Mouse (Mus musculus): ENCODE results near the gene 4930556J24Rik. TPM values are rescaled to one million over a fixed set of nuclear protein-coding genes. Genes with fewer than 3 reads are reported as not detected.
A peak's percentile ranks its signal among the peaks of the same experiment; 100 is the strongest.

The 4930556J24Rik gene
- polyA plus RNA-seq, 2 experiments: not detected

DNA sequence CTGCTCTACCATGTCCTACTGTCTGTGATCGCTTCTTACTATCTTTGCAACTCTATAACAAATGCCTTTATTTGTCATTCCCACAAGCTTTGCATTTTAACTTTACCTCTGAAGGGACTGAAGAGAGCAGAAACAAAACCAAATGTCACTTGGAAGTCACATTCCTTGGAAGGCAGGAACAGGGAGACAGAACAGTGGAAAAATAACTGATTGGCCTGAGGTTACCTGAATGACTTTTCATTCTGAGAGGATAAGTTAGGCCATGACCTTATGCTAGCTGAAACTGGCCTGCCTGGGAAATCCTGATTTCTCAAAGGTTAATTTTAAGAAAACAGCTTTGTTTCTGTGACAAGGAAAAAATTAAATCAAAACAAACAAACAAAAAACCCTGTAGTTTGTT is 80.6 kb downstream of the 4930556J24Rik start:
- Histone ChIP-seq H3K4me3 (replicated peaks; ENCODE audit: low read length) (no peak overlapping the region), H3K27ac (replicated peaks; ENCODE audit: low read depth, low read length) (no peak overlapping the region), H3K4me2 (replicated peaks; ENCODE audit: low read depth, low read length, severe bottlenecking) (no peak overlapping the region)

GRCm38 (mm10) chr11:3895458-3895857 is 81.1 kb downstream of the 4930556J24Rik start:
- Histone ChIP-seq H3K9me3 (ENCODE audit: control insufficient read depth, low read length) (no peaks in the 10 kb centered on the region), H3K4me2 (replicated peaks; ENCODE audit: low read depth, low read length, severe bottlenecking) (peak overlapping the region; percentile 92), H3K27me3 (ENCODE audit: control insufficient read depth, insufficient read depth, low read length) (no peaks in the 10 kb centered on the region), H3K4me3 (replicated peaks; ENCODE audit: low read length) (peak overlapping the region; percentile 53), H3K9ac (ENCODE audit: low read depth, low read length, severe bottlenecking) (peak overlapping the region; percentile 73), H3K4me1 (ENCODE audit: control insufficient read depth, insufficient read depth, low read length) (no peaks in the 10 kb centered on the region), H3K27ac (replicated peaks; ENCODE audit: low read depth, low read length) (peak overlapping the region; percentile 85), H3K36me3 (ENCODE audit: control insufficient read depth, insufficient read depth, low read length) (peaks cover 9% of the 10 kb centered on the region)
- no peak for ATAC-seq (ENCODE audit: low FRiP score, low read depth)
- TF ChIP-seq POLR2A (IDR thresholded peaks at IDR 0.05; ENCODE audit: borderline replicate concordance, extremely low read depth, insufficient read depth, insufficient read length): no peak
- WGBS: 2% methylated on average over 10 of the region's 10 CpGs
- DNase-seq (ENCODE audit: low spot score): peak; percentile 63

More for the DNA sequence above, 80.6 kb downstream of the 4930556J24Rik start:
- no peaks in the 10 kb centered on the region for H3K9me3 ChIP-seq (ENCODE audit: control insufficient read depth, low read length)
- 91% methylated on average over 1 of the region's 1 CpGs for WGBS
- DNase-seq (ENCODE audit: low spot score) (no peak), ATAC-seq (ENCODE audit: low FRiP score, low read depth) (no peak)
- no peaks in the 10 kb centered on the region for H3K27me3 ChIP-seq (ENCODE audit: control insufficient read depth, insufficient read depth, low read length)
- TF ChIP-seq POLR2A (IDR thresholded peaks at IDR 0.05; ENCODE audit: borderline replicate concordance, extremely low read depth, insufficient read depth, insufficient read length): no peak
- H3K9ac ChIP-seq (ENCODE audit: low read depth, low read length, severe bottlenecking): no peak overlapping the region
- peaks cover 9% of the 10 kb centered on the region for H3K36me3 ChIP-seq (ENCODE audit: control insufficient read depth, insufficient read depth, low read length)
- no peaks in the 10 kb centered on the region for H3K4me1 ChIP-seq (ENCODE audit: control insufficient read depth, insufficient read depth, low read length)

GRCm38 (mm10) chr11:3894406-3895281 is 81.9 kb downstream of the 4930556J24Rik start, which contains the start of the genes 4921536K21Rik and Dusp18:
TSS of gene 4921536K21Rik (minus strand) at chr11:3895098.
TSS of gene Dusp18 (plus strand) at chr11:3895240.
- Histone ChIP-seq H3K27me3 (ENCODE audit: control insufficient read depth, insufficient read depth, low read length) (no peaks in the 10 kb centered on the region), H3K9me3 (ENCODE audit: control insufficient read depth, low read length) (no peaks in the 10 kb centered on the region), H3K36me3 (ENCODE audit: control insufficient read depth, insufficient read depth, low read length) (peaks cover 9% of the 10 kb centered on the region), H3K9ac (ENCODE audit: low read depth, low read length, severe bottlenecking) (peak within 1 kb of the TSS; percentile 73), H3K4me2 (replicated peaks; ENCODE audit: low read depth, low read length, severe bottlenecking) (peak within 1 kb of the TSS; percentile 92), H3K27ac (replicated peaks; ENCODE audit: low read depth, low read length) (peak within 1 kb of the TSS; percentile 85), H3K4me1 (ENCODE audit: control insufficient read depth, insufficient read depth, low read length) (no peaks in the 10 kb centered on the region), H3K4me3 (replicated peaks; ENCODE audit: low read length) (peak within 1 kb of the TSS; percentile 53)
- DNase-seq (ENCODE audit: low spot score) (peak; percentile 93), ATAC-seq (ENCODE audit: low FRiP score, low read depth) (peak; percentile 98)
- 0 out of 2 replicates have a peak, but pooled peaks have one; percentile 27 for TF ChIP-seq POLR2A (IDR thresholded peaks at IDR 0.05; ENCODE audit: borderline replicate concordance, extremely low read depth, insufficient read depth, insufficient read length)
- 4% methylated on average over 46 of the region's 46 CpGs for WGBS

- no peak overlapping the region for H3K4me2 ChIP-seq (replicated peaks; ENCODE audit: low read depth, low read length, severe bottlenecking)
- WGBS: 80% methylated on average over 6 of the region's 6 CpGs
- no peak for TF ChIP-seq POLR2A (IDR thresholded peaks at IDR 0.05; ENCODE audit: borderline replicate concordance, extremely low read depth, insufficient read depth, insufficient read length)
These were observed 82.6 kb downstream of the 4930556J24Rik start for GRCm38 (mm10) chr11:3893970-3894369.

More at GRCm38 (mm10) chr11:3893970-3894369, 82.6 kb downstream of the 4930556J24Rik start:
- Histone ChIP-seq H3K27ac (replicated peaks; ENCODE audit: low read depth, low read length) (no peak overlapping the region), H3K4me3 (replicated peaks; ENCODE audit: low read length) (no peak overlapping the region; the same call in 1 of the 2 replicates), H3K27me3 (ENCODE audit: control insufficient read depth, insufficient read depth, low read length) (no peaks in the 10 kb centered on the region), H3K4me1 (ENCODE audit: control insufficient read depth, insufficient read depth, low read length) (no peaks in the 10 kb centered on the region), H3K9ac (ENCODE audit: low read depth, low read length, severe bottlenecking) (no peak overlapping the region), H3K36me3 (ENCODE audit: control insufficient read depth, insufficient read depth, low read length) (peaks cover 9% of the 10 kb centered on the region), H3K9me3 (ENCODE audit: control insufficient read depth, low read length) (no peaks in the 10 kb centered on the region)
- no peak for ATAC-seq (ENCODE audit: low FRiP score, low read depth)
- DNase-seq (ENCODE audit: low spot score): no peak

Other genes with a start within 250 kb of the 4930556J24Rik start
- gene Osbp2, start 112.9 kb downstream of the 4930556J24Rik start, polyA plus RNA-seq (2012; rRNA removed): 0.77 and 0.86 TPM in 2 replicates
- 1.3 and 1.5 TPM in 2 replicates for gene Osbp2, start 112.9 kb downstream of the 4930556J24Rik start, polyA plus RNA-seq (2014; fragmentation: Nextera tagmentation; extraction: Ambion mirVana)
- 0.23 and 0.31 TPM in 2 replicates for gene 4921536K21Rik, start 81.7 kb downstream of the 4930556J24Rik start, polyA plus RNA-seq (2012; rRNA removed)
- 0.10 TPM in 1 of 2 replicates, not detected in the other for gene 4921536K21Rik, start 81.7 kb downstream of the 4930556J24Rik start, polyA plus RNA-seq (2014; fragmentation: Nextera tagmentation; extraction: Ambion mirVana)
- 6.3 and 7.6 TPM in 2 replicates for gene Dusp18, start 81.5 kb downstream of the 4930556J24Rik start, polyA plus RNA-seq (2012; rRNA removed)
- 8.0 and 8.5 TPM in 2 replicates for gene Dusp18, start 81.5 kb downstream of the 4930556J24Rik start, polyA plus RNA-seq (2014; fragmentation: Nextera tagmentation; extraction: Ambion mirVana)
- 4.8 and 5.7 TPM in 2 replicates for gene Slc35e4, start 62.1 kb downstream of the 4930556J24Rik start, polyA plus RNA-seq (2012; rRNA removed)
- 3.7 and 4.6 TPM in 2 replicates for gene Slc35e4, start 62.1 kb downstream of the 4930556J24Rik start, polyA plus RNA-seq (2014; fragmentation: Nextera tagmentation; extraction: Ambion mirVana)
- gene Tcn2, start 44.6 kb downstream of the 4930556J24Rik start, polyA plus RNA-seq (2012; rRNA removed): 51.5 and 59.9 TPM in 2 replicates
- 51.7 and 54.3 TPM in 2 replicates for gene Tcn2, start 44.6 kb downstream of the 4930556J24Rik start, polyA plus RNA-seq (2014; fragmentation: Nextera tagmentation; extraction: Ambion mirVana)
- gene Pes1, start 12.8 kb downstream of the 4930556J24Rik start, polyA plus RNA-seq (2012; rRNA removed): 62.5 and 68.4 TPM in 2 replicates
- gene Pes1, start 12.8 kb downstream of the 4930556J24Rik start, polyA plus RNA-seq (2014; fragmentation: Nextera tagmentation; extraction: Ambion mirVana): 58.0 and 60.6 TPM in 2 replicates
- gene Gal3st1, start 6.9 kb upstream of the 4930556J24Rik start, polyA plus RNA-seq (2012; rRNA removed): 5.9 and 8.3 TPM in 2 replicates
- 3.1 TPM in 2 replicates for gene Gal3st1, start 6.9 kb upstream of the 4930556J24Rik start, polyA plus RNA-seq (2014; fragmentation: Nextera tagmentation; extraction: Ambion mirVana)
- 0.11 and 0.13 TPM in 2 replicates for gene Sec14l4, start 54.7 kb upstream of the 4930556J24Rik start, polyA plus RNA-seq (2012; rRNA removed)
- gene Sec14l4, start 54.7 kb upstream of the 4930556J24Rik start, polyA plus RNA-seq (2014; fragmentation: Nextera tagmentation; extraction: Ambion mirVana): 0.14 and 0.32 TPM in 2 replicates
- not detected in 2 replicates for gene Sec14l3, start 88.1 kb upstream of the 4930556J24Rik start, polyA plus RNA-seq (2012; rRNA removed)
- not detected in 2 replicates for gene Sec14l3, start 88.1 kb upstream of the 4930556J24Rik start, polyA plus RNA-seq (2014; fragmentation: Nextera tagmentation; extraction: Ambion mirVana)
- gene Mtfp1, start 118.7 kb upstream of the 4930556J24Rik start, polyA plus RNA-seq (2012; rRNA removed): 4.7 and 5.9 TPM in 2 replicates
- gene Mtfp1, start 118.7 kb upstream of the 4930556J24Rik start, polyA plus RNA-seq (2014; fragmentation: Nextera tagmentation; extraction: Ambion mirVana): 5.3 and 5.9 TPM in 2 replicates
- 5.1 and 5.8 TPM in 2 replicates for gene Sec14l2, start 146.6 kb upstream of the 4930556J24Rik start, polyA plus RNA-seq (2012; rRNA removed)
- 1.4 and 1.7 TPM in 2 replicates for gene Sec14l2, start 146.6 kb upstream of the 4930556J24Rik start, polyA plus RNA-seq (2014; fragmentation: Nextera tagmentation; extraction: Ambion mirVana)
- gene Rnf215, start 158.4 kb upstream of the 4930556J24Rik start, polyA plus RNA-seq (2012; rRNA removed): 57.1 and 62.6 TPM in 2 replicates
- gene Rnf215, start 158.4 kb upstream of the 4930556J24Rik start, polyA plus RNA-seq (2014; fragmentation: Nextera tagmentation; extraction: Ambion mirVana): 40.7 and 49.8 TPM in 2 replicates
- 26.1 and 28.4 TPM in 2 replicates for gene Ccdc157, start 183.5 kb upstream of the 4930556J24Rik start, polyA plus RNA-seq (2012; rRNA removed)
- gene Ccdc157, start 183.5 kb upstream of the 4930556J24Rik start, polyA plus RNA-seq (2014; fragmentation: Nextera tagmentation; extraction: Ambion mirVana): 6.6 and 7.6 TPM in 2 replicates
- gene Sf3a1, start 183.6 kb upstream of the 4930556J24Rik start, polyA plus RNA-seq (2012; rRNA removed): 67.5 and 73.4 TPM in 2 replicates
- gene Sf3a1, start 183.6 kb upstream of the 4930556J24Rik start, polyA plus RNA-seq (2014; fragmentation: Nextera tagmentation; extraction: Ambion mirVana): 54.7 and 62.2 TPM in 2 replicates
- gene Tbc1d10a, start 210.0 kb upstream of the 4930556J24Rik start, polyA plus RNA-seq (2012; rRNA removed): 66.3 and 79.5 TPM in 2 replicates
- gene Tbc1d10a, start 210.0 kb upstream of the 4930556J24Rik start, polyA plus RNA-seq (2014; fragmentation: Nextera tagmentation; extraction: Ambion mirVana): 37.6 and 38.8 TPM in 2 replicates
- 10.6 and 12.4 TPM in 2 replicates for gene Castor1, start 241.4 kb upstream of the 4930556J24Rik start, polyA plus RNA-seq (2012; rRNA removed)
- gene Castor1, start 241.4 kb upstream of the 4930556J24Rik start, polyA plus RNA-seq (2014; fragmentation: Nextera tagmentation; extraction: Ambion mirVana): 10.3 and 13.9 TPM in 2 replicates